Mouse (Mus musculus) midbrain, embryonic 11.5 days (tissue): ENCODE data around the gene Napb. TPM values are rescaled to one million over a fixed set of nuclear protein-coding genes. Genes with fewer than 3 reads are reported as not detected.

ENCODE experiments used
- ATAC-seq: fragments of 200-750 bp; cut with Nextera tagmentation; 2 replicates; pipeline ENCODE4 v1.8.0; 2017; ENCODE audit warnings: moderate TSS enrichment, moderate library complexity; ENCODE audit not compliant: low FRiP score
- DNase-seq: peaks from one replicate; pipeline ENCODE4 v3.0.0; 2015; ENCODE audit warnings: low spot score; ENCODE audit errors: missing footprints
- H3K27ac ChIP-seq: fragments of 300-500 bp; sonication (generic); 2 replicates; pipeline ENCODE4 v1.5.1; 2014; ENCODE audit warnings: low read depth, low read length
- H3K27me3 ChIP-seq: fragments of 300-500 bp; sonication (generic); 2 replicates; pipeline ENCODE4 v1.6.1; 2014; ENCODE audit warnings: mild to moderate bottlenecking, low read length, moderate library complexity, mixed read lengths; ENCODE audit not compliant: control insufficient read depth, insufficient read depth
- H3K36me3 ChIP-seq: fragments of 300-500 bp; sonication (generic); 2 replicates; pipeline ENCODE4 v1.6.1; 2014; ENCODE audit warnings: mild to moderate bottlenecking, low read length, moderate library complexity, mixed read lengths; ENCODE audit not compliant: control insufficient read depth, insufficient read depth
- H3K4me1 ChIP-seq: fragments of 300-500 bp; sonication (generic); 2 replicates; pipeline ENCODE4 v1.6.1; 2014; ENCODE audit warnings: low read length; ENCODE audit not compliant: control insufficient read depth, insufficient read depth
- H3K4me2 ChIP-seq: fragments of 300-500 bp; sonication (generic); 2 replicates; pipeline ENCODE4 v1.6.1; 2014; ENCODE audit warnings: mild to moderate bottlenecking, moderate library complexity
- H3K4me3 ChIP-seq: fragments of 300-500 bp; sonication (generic); 2 replicates; pipeline ENCODE4 v1.5.1; 2014; ENCODE audit warnings: low read depth, low read length
- H3K9ac ChIP-seq: fragments of 300-500 bp; sonication (generic); 2 replicates; pipeline ENCODE4 v1.6.1; 2014; ENCODE audit warnings: low read length
- H3K9me3 ChIP-seq: fragments of 300-500 bp; sonication (generic); 2 replicates; pipeline ENCODE4 v1.6.1; 2016; ENCODE audit warnings: low read length; ENCODE audit not compliant: control insufficient read depth
- WGBS: fragments of 180-500 bp; shearing (Covaris S2); extraction: QIAGEN DNeasy Blood & Tissue Kit; methylation state at CpG from one replicate; pipeline ENCODE4 v1.1.7; 2014; 5-methylcytosine and 5-hydroxymethylcytosine counted together
- polyA plus RNA-seq: library from polyadenylated mRNA; unstranded; fragments of >200 nt; fragmentation: Nextera tagmentation; extraction: Ambion mirVana; gene quantifications from 2 replicates; pipeline ENCODE4 v1.2.1, GENCODE M21; 2014

The Napb gene
- polyA plus RNA-seq, 1 experiment from 2014 or later = 17.1 TPM

DNA sequence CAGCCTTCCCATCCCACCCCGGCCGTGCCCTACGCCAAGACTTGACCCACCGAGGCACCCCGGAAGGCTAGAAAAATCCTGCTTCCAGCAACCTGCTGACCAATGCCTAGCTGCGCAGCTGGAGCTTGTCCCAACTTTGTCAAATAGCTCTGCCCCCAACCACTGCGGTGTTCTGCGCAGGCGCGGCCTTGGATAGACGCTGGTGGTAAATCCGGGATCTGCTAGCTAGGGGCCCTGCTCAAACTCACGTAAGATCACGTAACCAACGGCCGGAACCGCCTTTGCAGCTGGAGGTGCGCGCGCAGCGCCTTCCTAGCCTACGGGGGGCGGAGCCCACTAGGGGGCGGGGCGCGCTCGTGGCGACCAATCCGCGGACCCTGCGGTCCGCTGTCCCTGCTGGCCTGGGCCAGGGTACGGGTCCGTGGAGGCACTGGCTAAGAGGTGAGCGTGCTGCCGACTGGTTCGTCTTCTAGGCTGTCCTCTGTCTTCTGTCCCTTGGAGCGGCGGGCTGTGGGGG is 51.4 kb downstream of the Napb start, which contains the start of gene Gzf1:
Gzf1 (plus strand) TSS at position 249 of the 517 bp plus-strand sequence.
- WGBS = under 1% methylated on average over 39 of the region's 39 CpGs
- H3K36me3 ChIP-seq = peaks cover 9% of the 10 kb centered on the region
- peak within 1 kb of the TSS; percentile 78 for H3K4me2 ChIP-seq
- no peaks in the 10 kb centered on the region for H3K27me3 ChIP-seq
- peak within 1 kb of the TSS; percentile 77 for H3K9ac ChIP-seq
- peak; percentile 100 for DNase-seq
- ATAC-seq = peak; percentile 93
- no peaks in the 10 kb centered on the region for H3K9me3 ChIP-seq
- H3K4me3 ChIP-seq = peak within 1 kb of the TSS; percentile 68
- peaks cover 37% of the 10 kb centered on the region for H3K4me1 ChIP-seq
- H3K27ac ChIP-seq = peak within 1 kb of the TSS; percentile 86

DNA sequence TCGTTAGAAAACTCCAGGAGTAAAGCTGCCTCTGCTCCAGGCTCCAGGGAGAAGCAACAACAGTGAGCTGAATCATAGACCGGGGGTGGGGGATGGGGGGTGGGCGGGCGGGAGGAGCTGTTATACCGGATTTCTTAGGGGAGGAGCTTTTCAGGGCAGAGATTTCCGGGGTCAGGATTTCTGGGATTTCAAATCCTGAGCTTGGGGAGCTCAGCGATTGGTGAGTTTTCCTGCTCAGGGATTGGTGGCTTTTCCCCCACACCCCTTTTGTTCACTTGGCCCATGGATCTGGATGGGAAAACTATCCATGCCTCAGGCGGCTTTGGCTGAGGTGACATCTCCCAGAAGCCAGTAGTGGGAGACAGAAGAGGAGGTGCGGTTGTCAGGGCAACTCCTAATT is 52.9 kb downstream of the Napb start:
- Histone ChIP-seq H3K9me3 (no peaks in the 10 kb centered on the region), H3K36me3 (peaks cover 4% of the 10 kb centered on the region; the same call in 1 of the 2 replicates), H3K4me1 (peaks cover 36% of the 10 kb centered on the region), H3K4me2 (peak overlapping the region; percentile 50), H3K27me3 (no peaks in the 10 kb centered on the region), H3K4me3 (no peak overlapping the region; the same call in 1 of the 2 replicates), H3K9ac (peak overlapping the region; percentile 41), H3K27ac (peak overlapping the region; percentile 84)
- peak; percentile 45 for ATAC-seq
- 0% methylated on average over 9 of the region's 9 CpGs for WGBS
- DNase-seq = peak; percentile 89

DNA sequence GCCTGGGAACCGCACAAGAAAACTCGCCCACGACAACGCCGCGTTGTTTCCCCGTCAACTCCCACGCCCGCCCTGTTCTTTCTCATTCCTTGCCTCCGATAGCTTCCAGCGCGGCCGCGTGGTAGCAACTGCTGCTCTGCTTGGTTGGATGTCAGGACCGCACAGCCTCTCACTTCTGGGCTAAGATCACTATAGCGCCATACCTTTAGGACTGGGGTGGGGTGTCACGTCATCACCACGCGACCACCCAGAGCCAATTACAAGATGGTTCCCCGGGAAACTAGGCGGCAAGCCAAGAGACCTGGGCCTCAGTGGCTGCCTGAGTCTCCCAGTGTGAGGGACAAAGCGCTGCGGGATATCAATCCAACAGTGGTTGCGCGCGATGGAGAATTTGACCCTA is 54.5 kb downstream of the Napb start:
- peak overlapping the region; percentile 65 for H3K9ac ChIP-seq
- H3K4me2 ChIP-seq = peak overlapping the region; percentile 50
- ATAC-seq = peak; percentile 53
- no peaks in the 10 kb centered on the region for H3K9me3 ChIP-seq
- peaks cover 4% of the 10 kb centered on the region; the same call in 1 of the 2 replicates for H3K36me3 ChIP-seq
- peaks cover 44% of the 10 kb centered on the region for H3K4me1 ChIP-seq
- WGBS = 2% methylated on average over 26 of the region's 26 CpGs
- DNase-seq = peak; percentile 98
- no peaks in the 10 kb centered on the region for H3K27me3 ChIP-seq
- peak overlapping the region; percentile 40 for H3K4me3 ChIP-seq
- peak overlapping the region; percentile 84 for H3K27ac ChIP-seq

DNA sequence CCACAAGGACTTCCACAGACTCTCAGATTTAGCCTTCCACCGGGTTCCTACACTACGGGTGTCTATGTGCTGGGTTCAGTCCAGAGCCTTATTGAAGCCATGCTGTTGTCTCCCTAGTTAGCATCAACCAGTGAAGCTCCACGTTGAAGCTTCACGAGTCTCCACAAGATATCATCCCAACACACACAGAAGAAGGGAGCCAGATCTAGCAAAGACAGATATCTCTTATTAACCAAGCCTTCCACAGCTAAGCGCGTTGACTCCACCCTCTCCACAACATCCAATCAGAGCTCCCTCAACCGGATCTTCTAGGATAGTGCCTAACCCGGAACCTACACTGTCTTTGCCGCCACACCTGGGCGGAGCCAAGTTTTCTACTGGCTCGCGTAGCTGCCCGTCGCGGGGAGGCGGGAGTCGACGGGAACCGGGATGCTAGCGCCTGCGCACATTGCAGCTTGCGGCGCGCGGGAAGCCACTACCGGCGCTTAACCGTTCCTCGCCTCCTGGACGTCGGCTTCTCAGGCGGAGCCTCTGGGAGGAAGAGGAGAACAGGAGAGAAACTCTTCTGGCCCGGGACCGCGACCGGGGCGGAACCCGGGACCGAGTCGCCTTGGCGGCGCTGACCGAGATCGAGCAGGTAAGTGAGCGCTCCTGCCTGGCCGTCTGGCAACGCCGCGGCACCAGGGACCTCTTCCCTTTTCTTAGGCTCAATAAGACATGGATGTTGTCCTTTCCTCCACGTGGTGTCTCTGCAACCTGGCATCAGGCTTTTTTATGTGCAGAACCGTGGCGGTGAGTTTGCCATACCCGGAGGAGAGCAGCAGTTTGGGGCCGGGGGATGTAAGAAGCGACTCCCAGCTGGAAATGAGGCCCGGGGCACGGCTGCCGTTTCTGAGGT is 59.8 kb downstream of the Napb start, which contains the start of gene Nxt1:
Nxt1 (plus strand) TSS at position 403 of the 898 bp plus-strand sequence.
- H3K9ac ChIP-seq = peak within 1 kb of the TSS; percentile 86
- H3K4me1 ChIP-seq = peaks cover 21% of the 10 kb centered on the region
- H3K27me3 ChIP-seq = no peaks in the 10 kb centered on the region
- peaks cover 4% of the 10 kb centered on the region; the same call in 1 of the 2 replicates for H3K36me3 ChIP-seq
- DNase-seq (peak; percentile 100), ATAC-seq (peak; percentile 99)
- H3K27ac ChIP-seq = peak within 1 kb of the TSS; percentile 35; the same call in 1 of the 2 replicates
- no peaks in the 10 kb centered on the region for H3K9me3 ChIP-seq
- H3K4me3 ChIP-seq = peak within 1 kb of the TSS; percentile 88
- H3K4me2 ChIP-seq = peak within 1 kb of the TSS; percentile 65
- WGBS = 1% methylated on average over 58 of the region's 58 CpGs

GRCm38 (mm10) chr2:148663458-148663857 is 68.8 kb downstream of the Napb start:
- Histone ChIP-seq H3K4me1 (peaks cover 6% of the 10 kb centered on the region; the same call in 1 of the 2 replicates), H3K4me2 (no peak overlapping the region), H3K27ac (no peak overlapping the region), H3K4me3 (no peak overlapping the region), H3K9me3 (no peaks in the 10 kb centered on the region), H3K9ac (no peak overlapping the region), H3K36me3 (no peaks in the 10 kb centered on the region), H3K27me3 (no peaks in the 10 kb centered on the region)
- DNase-seq (no peak), ATAC-seq (no peak)
- WGBS = 94% methylated on average over 1 of the region's 1 CpGs

GRCm38 (mm10) chr2:148654961-148655360 is 77.3 kb downstream of the Napb start:
- Histone ChIP-seq H3K9me3 (no peaks in the 10 kb centered on the region), H3K4me1 (peaks cover 3% of the 10 kb centered on the region; the same call in 1 of the 2 replicates), H3K4me2 (no peak overlapping the region), H3K4me3 (no peak overlapping the region), H3K27ac (no peak overlapping the region), H3K27me3 (no peaks in the 10 kb centered on the region), H3K36me3 (no peaks in the 10 kb centered on the region), H3K9ac (no peak overlapping the region)
- DNase-seq = peak; percentile 89
- ATAC-seq = peak; percentile 73
- 4% methylated on average over 3 of the region's 3 CpGs for WGBS

DNA sequence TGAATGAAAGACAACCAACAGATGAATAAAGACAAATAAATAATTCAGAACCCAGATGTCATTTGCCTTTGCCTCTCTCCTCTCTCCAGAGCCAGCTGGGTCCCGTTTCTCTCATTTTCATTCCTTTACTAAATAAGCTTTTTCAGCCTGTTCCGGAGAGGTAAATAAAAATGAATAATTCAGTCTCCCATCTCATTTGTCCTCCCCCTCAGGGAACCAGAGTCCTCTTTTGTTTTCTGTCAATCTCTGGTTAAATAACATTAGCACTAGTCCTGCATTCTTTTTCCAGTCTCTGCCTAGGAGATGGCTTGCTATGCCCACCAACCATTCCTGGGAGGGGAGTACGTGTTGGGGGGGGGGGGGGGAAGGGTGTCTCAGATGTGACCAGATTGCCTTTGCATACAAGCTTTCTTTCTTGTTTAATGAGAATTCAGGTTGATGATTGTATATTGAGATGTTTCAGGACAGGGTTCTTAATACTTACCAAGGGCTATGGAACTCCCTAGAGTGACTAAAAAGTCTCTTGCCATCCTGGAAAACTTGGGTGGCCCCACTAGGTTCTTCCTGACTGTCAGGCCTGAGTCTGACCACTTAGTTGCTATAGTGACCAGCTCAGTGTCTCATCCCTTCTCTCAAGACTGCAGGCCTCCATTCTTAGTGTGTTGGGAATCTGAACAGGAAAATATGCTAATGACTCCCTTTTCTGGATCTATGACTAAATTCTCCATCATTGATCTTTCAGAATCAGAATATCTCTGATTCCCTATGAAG is 81.5 kb downstream of the Napb start:
- no peak overlapping the region for H3K4me2 ChIP-seq
- peak overlapping the region; percentile 26; the same call in 1 of the 2 replicates for H3K27ac ChIP-seq
- 11% methylated on average over 3 of the region's 3 CpGs for WGBS
- H3K9ac ChIP-seq = no peak overlapping the region
- H3K4me3 ChIP-seq = no peak overlapping the region
- ATAC-seq = peak; percentile 86
- no peak for DNase-seq
- peaks cover 3% of the 10 kb centered on the region; the same call in 1 of the 2 replicates for H3K4me1 ChIP-seq
- no peaks in the 10 kb centered on the region for H3K9me3 ChIP-seq
- H3K36me3 ChIP-seq = no peaks in the 10 kb centered on the region
- H3K27me3 ChIP-seq = no peaks in the 10 kb centered on the region

DNA sequence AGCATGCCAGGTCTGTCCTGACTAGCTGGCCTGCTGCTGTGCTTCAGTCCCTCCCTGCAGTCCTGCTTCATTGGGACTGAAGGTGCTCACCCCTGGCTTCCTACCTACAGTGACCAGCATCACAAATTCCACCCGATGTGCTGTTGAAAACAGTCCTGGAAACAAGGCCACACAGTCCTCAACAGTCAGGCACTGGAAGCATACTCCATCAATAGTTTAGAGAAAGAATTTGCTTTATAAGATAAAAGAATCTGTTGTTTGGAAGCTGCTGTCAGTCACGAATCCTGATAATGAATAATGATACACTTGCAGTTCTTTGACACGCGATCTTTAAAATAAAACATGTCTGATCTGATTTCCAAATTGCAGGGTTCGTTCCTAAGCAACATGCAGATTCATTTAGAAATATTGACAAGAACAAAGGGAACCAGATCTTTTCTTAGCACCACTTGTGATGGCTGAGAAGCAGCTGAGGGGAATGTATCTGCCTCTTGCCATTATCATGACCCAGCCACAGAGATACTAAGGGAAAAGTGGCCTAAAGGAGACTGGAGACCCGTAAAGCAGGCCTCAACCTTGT is 87.8 kb downstream of the Napb start:
- DNase-seq (no peak), ATAC-seq (no peak)
- no peaks in the 10 kb centered on the region for H3K4me1 ChIP-seq
- H3K4me3 ChIP-seq = no peak overlapping the region
- H3K27ac ChIP-seq = no peak overlapping the region
- no peaks in the 10 kb centered on the region for H3K9me3 ChIP-seq
- no peaks in the 10 kb centered on the region for H3K36me3 ChIP-seq
- 90% methylated on average over 6 of the region's 6 CpGs for WGBS
- no peak overlapping the region for H3K9ac ChIP-seq
- H3K4me2 ChIP-seq = no peak overlapping the region
- H3K27me3 ChIP-seq = no peaks in the 10 kb centered on the region
